Mouse (Mus musculus) liver, postnatal 0 days (tissue): ENCODE data around the gene Man1c1. TPM values are rescaled to one million over a fixed set of nuclear protein-coding genes. Genes with fewer than 3 reads are reported as not detected.
A peak's percentile ranks its signal among the peaks of the same experiment; 100 is the strongest.

Source experiments
- ATAC-seq: fragments of 200-750 bp; cut with Nextera tagmentation; 2 replicates; pipeline ENCODE4 v1.8.0; 2017; ENCODE audit warnings: mild to moderate bottlenecking, moderate library complexity
- DNase-seq: peaks from one replicate; pipeline ENCODE4 v3.0.0-alpha.2; 2016
- H3K27ac ChIP-seq: fragments of 300-500 bp; sonication (generic); 2 replicates; pipeline ENCODE4 v1.5.1; 2014; ENCODE audit warnings: antibody characterized with exemption, moderate library complexity, mild to moderate bottlenecking, low read depth
- H3K27me3 ChIP-seq: fragments of 300-500 bp; sonication (generic); 2 replicates; pipeline ENCODE4 v1.6.1; 2014; ENCODE audit warnings: low read length, control low read depth, mixed read lengths; ENCODE audit not compliant: insufficient read depth
- H3K36me3 ChIP-seq: fragments of 300-500 bp; sonication (generic); replicated peaks from 2 replicates; pipeline ENCODE4 v1.6.1; 2014; ENCODE audit warnings: mild to moderate bottlenecking, control low read depth, low read length, moderate library complexity, mixed read lengths; ENCODE audit not compliant: insufficient read depth
- H3K4me1 ChIP-seq: fragments of 300-500 bp; sonication (generic); 2 replicates; pipeline ENCODE4 v1.6.1; 2014; ENCODE audit warnings: antibody characterized with exemption, mild to moderate bottlenecking, control low read depth; ENCODE audit not compliant: insufficient read depth
- H3K4me2 ChIP-seq: fragments of 300-500 bp; sonication (generic); 2 replicates; pipeline ENCODE4 v1.6.1; 2014; ENCODE audit warnings: low read depth, mild to moderate bottlenecking, low read length, moderate library complexity, mixed read lengths
- H3K4me3 ChIP-seq: fragments of 300-500 bp; sonication (generic); 2 replicates; pipeline ENCODE4 v1.5.1; 2014; ENCODE audit warnings: low read depth, low read length
- H3K9ac ChIP-seq: fragments of 300-500 bp; sonication (generic); replicated peaks from 2 replicates; pipeline ENCODE4 v1.6.1; 2014; ENCODE audit warnings: mild to moderate bottlenecking, moderate library complexity
- H3K9me3 ChIP-seq: fragments of 300-500 bp; sonication (generic); 2 replicates; pipeline ENCODE4 v1.6.1; 2016; ENCODE audit warnings: mild to moderate bottlenecking, control low read depth, low read length, mixed read lengths
- CTCF ChIP-seq: sonication (generic); IDR thresholded peaks from 2 replicates; pipeline ENCODE4 v1.5.1; 2016; ENCODE audit warnings: antibody characterized with exemption, low read depth
- EP300 ChIP-seq: IDR thresholded peaks from 2 replicates; pipeline ENCODE4 v1.6.1; 2016; ENCODE audit warnings: antibody characterized with exemption, low read depth, mild to moderate bottlenecking
- WGBS: fragments of 180-500 bp; shearing (Covaris S2); extraction: QIAGEN DNeasy Blood & Tissue Kit; methylation state at CpG from one replicate; pipeline ENCODE4 v1.1.7; 2014; ENCODE audit not compliant: insufficient replicate concordance; 5-methylcytosine and 5-hydroxymethylcytosine counted together
- polyA plus RNA-seq: library from polyadenylated mRNA; unstranded; fragments of >200 nt; fragmentation: Nextera tagmentation; extraction: Ambion mirVana; gene quantifications from 2 replicates; pipeline ENCODE4 v1.2.1, GENCODE M21; 2015

Man1c1 gene
- polyA plus RNA-seq, 1 experiment from 2014 or later: 1.5 TPM

GRCm38 (mm10) chr4:134569831-134570230 is 134.3 kb downstream of the Man1c1 start:
- Histone ChIP-seq H3K4me3 (no peak overlapping the region), H3K27me3 (no peaks in the 10 kb centered on the region), H3K4me2 (no peak overlapping the region), H3K9me3 (no peaks in the 10 kb centered on the region), H3K27ac (no peak overlapping the region), H3K4me1 (no peaks in the 10 kb centered on the region), H3K9ac (no peak overlapping the region), H3K36me3 (peaks cover under 1% of the 10 kb centered on the region; the same call in 1 of the 2 replicates)
- TF ChIP-seq CTCF: no peak
- no peak for TF ChIP-seq EP300
- DNase-seq (no peak), ATAC-seq (no peak)
- 75% methylated on average over 8 of the region's 8 CpGs for WGBS

- WGBS: 71% methylated on average over 6 of the region's 6 CpGs
Observed at GRCm38 (mm10) chr4:134569205-134569604, 134.9 kb downstream of the Man1c1 start.

DNA sequence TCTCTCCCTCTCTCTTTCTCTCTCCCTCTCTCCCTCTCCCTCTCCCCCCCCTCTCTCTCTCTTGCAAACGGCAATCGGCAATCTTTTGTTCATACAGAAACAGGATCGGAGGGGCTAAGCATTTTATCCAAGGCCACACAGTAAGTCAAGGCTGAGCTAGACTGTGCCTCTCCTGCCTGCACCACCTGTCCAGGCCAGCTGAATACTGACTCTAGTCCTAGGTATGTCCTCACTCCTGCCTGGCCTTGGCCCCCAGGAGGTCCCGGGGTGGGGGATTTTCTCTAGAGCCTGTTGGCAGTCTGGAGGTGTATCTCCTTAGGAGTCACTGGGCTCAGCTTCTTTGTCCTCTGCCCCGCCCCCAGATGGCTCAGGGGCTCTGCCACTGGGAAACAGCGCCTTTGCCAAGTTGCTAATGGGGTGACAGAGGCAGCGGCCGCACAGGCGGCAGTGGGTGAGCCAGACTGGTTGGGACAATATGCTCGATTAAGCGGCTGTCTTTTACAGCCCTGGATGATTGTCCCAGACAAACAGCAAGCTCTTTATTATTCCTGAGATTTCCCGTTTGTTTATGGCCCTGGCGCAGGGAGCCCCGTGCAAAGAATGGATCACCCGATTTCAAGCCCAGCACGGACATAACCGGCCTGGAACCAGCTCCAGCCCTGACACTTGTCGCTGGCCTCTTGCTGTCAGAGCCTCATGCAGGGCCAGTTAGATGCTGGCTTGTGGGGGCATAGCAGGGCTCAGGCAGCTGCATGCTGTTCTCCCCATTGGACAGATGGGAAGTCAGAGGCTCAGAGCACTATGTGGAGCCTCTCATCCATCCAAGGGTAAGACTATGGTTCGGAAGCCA is 136.5 kb downstream of the Man1c1 start:
- DNase-seq (no peak), ATAC-seq (no peak)
- Histone ChIP-seq H3K27me3 (no peaks in the 10 kb centered on the region), H3K4me1 (no peaks in the 10 kb centered on the region), H3K9me3 (no peaks in the 10 kb centered on the region), H3K27ac (no peak overlapping the region), H3K36me3 (peaks cover 3% of the 10 kb centered on the region; the same call in 1 of the 2 replicates), H3K4me2 (no peak overlapping the region), H3K4me3 (no peak overlapping the region), H3K9ac (no peak overlapping the region)
- no peak for TF ChIP-seq EP300
- no peak for TF ChIP-seq CTCF
- 71% methylated on average over 19 of the region's 19 CpGs for WGBS

More at GRCm38 (mm10) chr4:134569205-134569604, 134.9 kb downstream of the Man1c1 start:
- H3K4me3 ChIP-seq: no peak overlapping the region
- no peak overlapping the region for H3K27ac ChIP-seq
- ATAC-seq: no peak
- DNase-seq: peak; percentile 45
- H3K9me3 ChIP-seq: no peaks in the 10 kb centered on the region
- H3K36me3 ChIP-seq: peaks cover 3% of the 10 kb centered on the region; the same call in 1 of the 2 replicates
- H3K4me2 ChIP-seq: no peak overlapping the region
- TF ChIP-seq EP300 (no peak), CTCF (peak; percentile 69)
- H3K4me1 ChIP-seq: no peaks in the 10 kb centered on the region
- no peaks in the 10 kb centered on the region for H3K27me3 ChIP-seq
- H3K9ac ChIP-seq: no peak overlapping the region

GRCm38 (mm10) chr4:134564093-134564492 is 140.0 kb downstream of the Man1c1 start:
- Histone ChIP-seq H3K9ac (no peak overlapping the region), H3K27ac (no peak overlapping the region), H3K4me1 (no peaks in the 10 kb centered on the region), H3K36me3 (peaks cover 3% of the 10 kb centered on the region; the same call in 1 of the 2 replicates), H3K27me3 (no peaks in the 10 kb centered on the region), H3K9me3 (no peaks in the 10 kb centered on the region), H3K4me3 (no peak overlapping the region), H3K4me2 (no peak overlapping the region)
- TF ChIP-seq EP300 (no peak), CTCF (no peak)
- no peak for ATAC-seq
- WGBS: 74% methylated on average over 6 of the region's 6 CpGs
- no peak for DNase-seq

- Histone ChIP-seq H3K27me3 (no peaks in the 10 kb centered on the region), H3K9me3 (no peaks in the 10 kb centered on the region), H3K4me3 (no peak overlapping the region), H3K36me3 (peaks cover 3% of the 10 kb centered on the region; the same call in 1 of the 2 replicates), H3K27ac (no peak overlapping the region), H3K4me2 (no peak overlapping the region), H3K9ac (no peak overlapping the region), H3K4me1 (no peaks in the 10 kb centered on the region)
- no peak for DNase-seq
- ATAC-seq: no peak
- WGBS: 61% methylated on average over 16 of the region's 16 CpGs
- TF ChIP-seq CTCF (no peak), EP300 (0 out of 2 replicates have a peak, but pooled peaks have one; percentile 20)
Observed at GRCm38 (mm10) chr4:134563624-134564023, 140.5 kb downstream of the Man1c1 start.

- no peak overlapping the region for H3K9ac ChIP-seq
- H3K4me1 ChIP-seq: peaks cover 5% of the 10 kb centered on the region; the same call in 1 of the 2 replicates
- no peak overlapping the region for H3K27ac ChIP-seq
- DNase-seq (no peak), ATAC-seq (no peak)
- no peak overlapping the region for H3K4me3 ChIP-seq
- 67% methylated on average over 2 of the region's 2 CpGs for WGBS
- H3K27me3 ChIP-seq: no peaks in the 10 kb centered on the region
- peaks cover 3% of the 10 kb centered on the region; the same call in 1 of the 2 replicates for H3K36me3 ChIP-seq
- no peak overlapping the region for H3K4me2 ChIP-seq
- no peaks in the 10 kb centered on the region for H3K9me3 ChIP-seq
- no peak for TF ChIP-seq EP300
Observed at GRCm38 (mm10) chr4:134562014-134562413, 142.1 kb downstream of the Man1c1 start.
